Mouse (Mus musculus) forebrain, embryonic 15.5 days (tissue): ENCODE measurements around the gene Sertad4. TPM values are rescaled to one million over a fixed set of nuclear protein-coding genes. Genes with fewer than 3 reads are reported as not detected.
A peak's percentile ranks its signal among the peaks of the same experiment; 100 is the strongest.

Source experiments
- ATAC-seq: fragments of 200-750 bp; cut with Nextera tagmentation; replicated peaks from 2 replicates; pipeline ENCODE4 v1.8.0; 2017; ENCODE audit warnings: mild to moderate bottlenecking, moderate TSS enrichment, moderate library complexity
- H3K27ac ChIP-seq: fragments of 300-500 bp; sonication (generic); replicated peaks from 2 replicates; pipeline ENCODE4 v1.5.1; 2015; ENCODE audit warnings: mild to moderate bottlenecking, inconsistent platforms
- H3K27me3 ChIP-seq: fragments of 300-500 bp; sonication (generic); 2 replicates; pipeline ENCODE4 v1.6.1; 2015; ENCODE audit warnings: inconsistent platforms
- H3K36me3 ChIP-seq: fragments of 300-500 bp; sonication (generic); 2 replicates; pipeline ENCODE4 v1.6.1; 2015; ENCODE audit warnings: mild to moderate bottlenecking, inconsistent platforms
- H3K4me1 ChIP-seq: fragments of 300-500 bp; sonication (generic); 2 replicates; pipeline ENCODE4 v1.6.1; 2015; ENCODE audit warnings: inconsistent platforms
- H3K4me2 ChIP-seq: fragments of 300-500 bp; sonication (generic); replicated peaks from 2 replicates; pipeline ENCODE4 v1.6.1; 2015; ENCODE audit warnings: mild to moderate bottlenecking, inconsistent platforms
- H3K4me3 ChIP-seq: fragments of 300-500 bp; sonication (generic); 2 replicates; pipeline ENCODE4 v1.5.1; 2015; ENCODE audit warnings: mild to moderate bottlenecking, inconsistent platforms
- H3K9ac ChIP-seq: fragments of 300-500 bp; sonication (generic); replicated peaks from 2 replicates; pipeline ENCODE4 v1.6.1; 2015; ENCODE audit warnings: mild to moderate bottlenecking, inconsistent platforms
- H3K9me3 ChIP-seq: fragments of 300-500 bp; sonication (generic); 2 replicates; pipeline ENCODE4 v1.6.1; 2016; ENCODE audit warnings: inconsistent platforms
- WGBS: fragments of 180-500 bp; shearing (Covaris S2); methylation state at CpG from one replicate; pipeline ENCODE4 v1.1.7; 2015; ENCODE audit warnings: mixed read lengths; 5-methylcytosine and 5-hydroxymethylcytosine counted together
- polyA plus RNA-seq: library from polyadenylated mRNA; unstranded; fragments of >200 nt; fragmentation: Nextera tagmentation; extraction: Ambion mirVana; gene quantifications from 2 replicates; pipeline ENCODE4 v1.2.1, GENCODE M21; 2015

Sertad4 gene
- polyA plus RNA-seq, 1 experiment from 2014 or later, result 36.8 TPM

GRCm38 (mm10) chr1:192825746-192826145 is 29.8 kb downstream of the Sertad4 start:
- no peaks in the 10 kb centered on the region for H3K36me3 ChIP-seq
- no peak for ATAC-seq
- H3K4me2 ChIP-seq, result no peak overlapping the region
- peaks cover 23% of the 10 kb centered on the region for H3K4me1 ChIP-seq
- no peak overlapping the region for H3K9ac ChIP-seq
- H3K27ac ChIP-seq, result no peak overlapping the region
- 36% methylated on average over 9 of the region's 9 CpGs for WGBS
- no peaks in the 10 kb centered on the region for H3K9me3 ChIP-seq
- no peaks in the 10 kb centered on the region for H3K27me3 ChIP-seq
- no peak overlapping the region for H3K4me3 ChIP-seq

GRCm38 (mm10) chr1:192822652-192823525 is 32.7 kb downstream of the Sertad4 start:
- Histone ChIP-seq H3K4me2 (no peak overlapping the region), H3K4me3 (no peak overlapping the region), H3K27me3 (no peaks in the 10 kb centered on the region), H3K9me3 (no peaks in the 10 kb centered on the region), H3K36me3 (no peaks in the 10 kb centered on the region), H3K9ac (no peak overlapping the region), H3K4me1 (peaks cover 15% of the 10 kb centered on the region), H3K27ac (peak overlapping the region; percentile 43)
- peak; percentile 82 for ATAC-seq
- 12% methylated on average over 13 of the region's 13 CpGs for WGBS

- no peak for ATAC-seq
- Histone ChIP-seq H3K9me3 (no peaks in the 10 kb centered on the region), H3K36me3 (no peaks in the 10 kb centered on the region), H3K27me3 (no peaks in the 10 kb centered on the region), H3K27ac (peak overlapping the region; percentile 43; the same call in 1 of the 2 replicates), H3K4me3 (no peak overlapping the region), H3K4me1 (peaks cover 15% of the 10 kb centered on the region), H3K9ac (no peak overlapping the region), H3K4me2 (no peak overlapping the region)
- WGBS, result 51% methylated on average over 1 of the region's 1 CpGs
Measured at GRCm38 (mm10) chr1:192822309-192822651, 33.3 kb downstream of the Sertad4 start.

- Histone ChIP-seq H3K4me2 (no peak overlapping the region), H3K27ac (no peak overlapping the region), H3K4me3 (no peak overlapping the region), H3K9ac (no peak overlapping the region), H3K36me3 (no peaks in the 10 kb centered on the region), H3K27me3 (no peaks in the 10 kb centered on the region), H3K4me1 (peaks cover 10% of the 10 kb centered on the region), H3K9me3 (no peaks in the 10 kb centered on the region)
- 86% methylated on average over 5 of the region's 5 CpGs for WGBS
- ATAC-seq, result no peak
Measured at GRCm38 (mm10) chr1:192818334-192818733, 37.2 kb downstream of the Sertad4 start.

GRCm38 (mm10) chr1:192815789-192816188 is 39.8 kb downstream of the Sertad4 start:
- no peaks in the 10 kb centered on the region for H3K36me3 ChIP-seq
- H3K4me3 ChIP-seq, result no peak overlapping the region
- H3K9me3 ChIP-seq, result no peaks in the 10 kb centered on the region
- no peaks in the 10 kb centered on the region for H3K27me3 ChIP-seq
- no peak overlapping the region for H3K9ac ChIP-seq
- H3K4me2 ChIP-seq, result no peak overlapping the region
- H3K27ac ChIP-seq, result no peak overlapping the region
- no peaks in the 10 kb centered on the region for H3K4me1 ChIP-seq
- 43% methylated on average over 2 of the region's 2 CpGs for WGBS
- no peak for ATAC-seq

GRCm38 (mm10) chr1:192814700-192815099 is 40.9 kb downstream of the Sertad4 start:
- H3K27me3 ChIP-seq, result no peaks in the 10 kb centered on the region
- ATAC-seq, result no peak
- no peak overlapping the region for H3K27ac ChIP-seq

GRCm38 (mm10) chr1:192812758-192813157 is 42.8 kb downstream of the Sertad4 start:
- Histone ChIP-seq H3K36me3 (no peaks in the 10 kb centered on the region), H3K4me1 (no peaks in the 10 kb centered on the region), H3K4me2 (no peak overlapping the region), H3K27me3 (no peaks in the 10 kb centered on the region), H3K4me3 (no peak overlapping the region), H3K9ac (no peak overlapping the region), H3K27ac (no peak overlapping the region), H3K9me3 (no peaks in the 10 kb centered on the region)
- no peak for ATAC-seq
- 88% methylated on average over 9 of the region's 9 CpGs for WGBS

More at GRCm38 (mm10) chr1:192814700-192815099, 40.9 kb downstream of the Sertad4 start:
- Histone ChIP-seq H3K4me1 (no peaks in the 10 kb centered on the region), H3K9me3 (no peaks in the 10 kb centered on the region), H3K4me3 (no peak overlapping the region), H3K9ac (no peak overlapping the region), H3K4me2 (no peak overlapping the region), H3K36me3 (no peaks in the 10 kb centered on the region)
- 18% methylated on average over 3 of the region's 3 CpGs for WGBS

- Histone ChIP-seq H3K4me1 (no peaks in the 10 kb centered on the region), H3K9ac (no peak overlapping the region), H3K27me3 (no peaks in the 10 kb centered on the region), H3K9me3 (no peaks in the 10 kb centered on the region), H3K27ac (no peak overlapping the region), H3K4me2 (no peak overlapping the region), H3K4me3 (no peak overlapping the region), H3K36me3 (no peaks in the 10 kb centered on the region)
- no peak for ATAC-seq
- WGBS, result 89% methylated on average over 5 of the region's 5 CpGs
Measured at GRCm38 (mm10) chr1:192812290-192812689, 43.3 kb downstream of the Sertad4 start.

GRCm38 (mm10) chr1:192806168-192807157 is 49.1 kb downstream of the Sertad4 start:
- no peaks in the 10 kb centered on the region for H3K4me1 ChIP-seq
- H3K9ac ChIP-seq, result no peak overlapping the region
- no peak overlapping the region for H3K4me3 ChIP-seq
- no peak overlapping the region for H3K27ac ChIP-seq
- no peak for ATAC-seq
- no peaks in the 10 kb centered on the region for H3K27me3 ChIP-seq
- 51% methylated on average over 10 of the region's 10 CpGs for WGBS
- no peak overlapping the region for H3K4me2 ChIP-seq
- no peaks in the 10 kb centered on the region for H3K36me3 ChIP-seq
- no peaks in the 10 kb centered on the region for H3K9me3 ChIP-seq

- no peak for ATAC-seq
- 88% methylated on average over 8 of the region's 8 CpGs for WGBS
- no peak overlapping the region for H3K4me3 ChIP-seq
Measured at GRCm38 (mm10) chr1:192800338-192800737, 55.2 kb downstream of the Sertad4 start.

GRCm38 (mm10) chr1:192799165-192799991 is 56.2 kb downstream of the Sertad4 start:
- Histone ChIP-seq H3K4me1 (peaks cover 15% of the 10 kb centered on the region), H3K4me3 (no peak overlapping the region), H3K9ac (no peak overlapping the region), H3K4me2 (no peak overlapping the region), H3K27me3 (no peaks in the 10 kb centered on the region), H3K36me3 (no peaks in the 10 kb centered on the region), H3K9me3 (no peaks in the 10 kb centered on the region), H3K27ac (peak overlapping the region; percentile 44)
- 18% methylated on average over 10 of the region's 10 CpGs for WGBS
- peak; percentile 72 for ATAC-seq

More at GRCm38 (mm10) chr1:192800338-192800737, 55.2 kb downstream of the Sertad4 start:
- H3K4me2 ChIP-seq, result no peak overlapping the region
- no peak overlapping the region for H3K27ac ChIP-seq
- no peak overlapping the region for H3K9ac ChIP-seq
- peaks cover 15% of the 10 kb centered on the region for H3K4me1 ChIP-seq
- H3K27me3 ChIP-seq, result no peaks in the 10 kb centered on the region
- no peaks in the 10 kb centered on the region for H3K9me3 ChIP-seq
- H3K36me3 ChIP-seq, result no peaks in the 10 kb centered on the region
